Mouse (Mus musculus) limb, embryonic 14.5 days (tissue): Measurements from ENCODE around the gene Hoxb9. TPM values are rescaled to one million over a fixed set of nuclear protein-coding genes. Genes with fewer than 3 reads are reported as not detected.
A peak's percentile ranks its signal among the peaks of the same experiment; 100 is the strongest.

Experiments
- ATAC-seq: fragments of 200-750 bp; cut with Nextera tagmentation; 2 replicates; pipeline ENCODE4 v1.8.0; 2017; ENCODE audit warnings: low read depth, moderate number of reproducible peaks, moderate TSS enrichment; ENCODE audit not compliant: low FRiP score
- DNase-seq: peaks from one replicate; pipeline ENCODE4 v3.0.0-alpha.2; 2015; ENCODE audit warnings: low spot score
- H3K27ac ChIP-seq: fragments of 300-500 bp; sonication (generic); replicated peaks from 2 replicates; pipeline ENCODE4 v1.5.1; 2014; ENCODE audit warnings: low read depth, mild to moderate bottlenecking, low read length, moderate library complexity, mixed read lengths
- H3K27me3 ChIP-seq: fragments of 300-500 bp; sonication (generic); 2 replicates; pipeline ENCODE4 v1.6.1; 2014; ENCODE audit warnings: low read length, mixed read lengths; ENCODE audit not compliant: control insufficient read depth, insufficient read depth
- H3K36me3 ChIP-seq: fragments of 300-500 bp; sonication (generic); 2 replicates; pipeline ENCODE4 v1.6.1; 2014; ENCODE audit warnings: mild to moderate bottlenecking, low read length, moderate library complexity, mixed read lengths; ENCODE audit not compliant: control insufficient read depth, insufficient read depth
- H3K4me1 ChIP-seq: fragments of 300-500 bp; sonication (generic); 2 replicates; pipeline ENCODE4 v1.6.1; 2014; ENCODE audit warnings: antibody characterized with exemption, low read length, mixed read lengths; ENCODE audit not compliant: control insufficient read depth, insufficient read depth
- H3K4me2 ChIP-seq: fragments of 300-500 bp; sonication (generic); replicated peaks from 2 replicates; pipeline ENCODE4 v1.6.1; 2014; ENCODE audit warnings: low read depth, mild to moderate bottlenecking, low read length, moderate library complexity; ENCODE audit not compliant: severe bottlenecking
- H3K4me3 ChIP-seq: fragments of 300-500 bp; sonication (generic); replicated peaks from 2 replicates; pipeline ENCODE4 v1.5.1; 2014; ENCODE audit warnings: low read length
- H3K9ac ChIP-seq: fragments of 300-500 bp; sonication (generic); 2 replicates; pipeline ENCODE4 v1.6.1; 2014; ENCODE audit warnings: mild to moderate bottlenecking, low read depth, low read length, moderate library complexity; ENCODE audit not compliant: severe bottlenecking
- H3K9me3 ChIP-seq: fragments of 300-500 bp; sonication (generic); 2 replicates; pipeline ENCODE4 v1.6.1; 2016; ENCODE audit warnings: low read length; ENCODE audit not compliant: control insufficient read depth
- POLR2A ChIP-seq: fragments of 200-500 bp; IDR thresholded peaks from 2 replicates; pipeline ENCODE4 v1.8.0; 2012; ENCODE audit warnings: inconsistent platforms, mild to moderate bottlenecking, moderate library complexity, borderline replicate concordance; ENCODE audit not compliant: insufficient read depth, insufficient read length; ENCODE audit errors: extremely low read depth
- WGBS: fragments of 180-500 bp; shearing (Covaris S2); extraction: QIAGEN DNeasy Blood & Tissue Kit; methylation state at CpG from one replicate; pipeline ENCODE4 v1.1.7; 2014; 5-methylcytosine and 5-hydroxymethylcytosine counted together
- polyA plus RNA-seq, 2 experiments: library from polyadenylated mRNA; depleted of rRNA in 1 of 2; stranded (reverse) in 1 of 2; unstranded in 1 of 2; fragments of >200 nt; fragmentation: Nextera tagmentation in 1 of 2; extraction: Ambion mirVana in 1 of 2; gene quantifications; 2 replicates each; pipeline versions ENCODE4 v1.2.1 to v1.2.3; 2012 to 2014

The Hoxb9 gene
- polyA plus RNA-seq, 2 experiments: 1.2 to 4.4 TPM

DNA sequence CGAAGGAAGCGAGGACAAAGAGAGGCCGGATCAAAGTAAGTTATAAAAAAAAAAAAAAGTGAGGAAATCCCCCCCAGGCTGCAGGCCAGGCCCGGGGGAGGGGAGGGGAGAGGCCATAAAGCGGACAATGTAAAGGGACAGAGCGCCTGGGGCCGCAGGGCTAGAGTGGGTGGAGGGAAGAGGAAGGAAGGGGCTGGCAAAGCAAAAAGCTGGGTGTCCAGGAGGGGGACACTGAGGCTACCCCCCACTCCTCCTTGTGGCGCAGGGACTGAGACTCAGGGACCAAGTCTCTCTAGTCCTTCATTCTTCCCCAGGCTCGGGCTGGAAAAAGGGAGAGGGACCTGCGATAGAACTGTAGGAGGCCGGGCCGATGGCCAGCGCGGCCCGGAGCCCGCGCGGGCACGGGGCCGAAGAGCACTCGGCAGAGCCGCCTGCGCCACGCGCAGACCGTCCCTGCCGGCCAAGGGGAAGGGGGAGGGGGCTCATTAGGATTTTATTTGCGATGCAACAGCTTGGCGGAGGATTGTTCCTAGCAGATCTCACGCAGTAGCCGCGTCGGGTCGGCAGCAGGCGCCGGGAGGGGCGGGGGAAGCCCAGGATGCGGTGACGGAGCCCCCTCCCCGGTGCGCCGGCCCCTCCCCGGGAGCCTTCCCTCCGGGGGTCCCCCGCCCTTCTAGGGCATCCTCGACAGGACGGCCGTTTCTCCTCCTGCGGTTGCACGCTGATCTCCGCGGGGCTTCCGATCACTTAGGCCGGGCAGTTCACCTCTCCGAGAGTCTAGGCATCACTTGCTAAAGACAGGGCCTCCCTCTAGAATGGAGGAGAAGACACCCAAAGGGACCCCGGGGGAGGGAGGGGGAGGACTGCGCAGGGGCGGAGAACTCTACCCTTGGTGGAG lies 1.0 kb downstream of the Hoxb9 start:
- no peak for TF ChIP-seq POLR2A
- no peak for DNase-seq
- no peak overlapping the region for H3K9ac ChIP-seq
- peak overlapping the region; percentile 31; the same call in 1 of the 2 replicates for H3K4me2 ChIP-seq
- H3K9me3 ChIP-seq: no peaks in the 10 kb centered on the region
- peak overlapping the region; percentile 28 for H3K4me3 ChIP-seq
- no peaks in the 10 kb centered on the region for H3K4me1 ChIP-seq
- ATAC-seq: 0 out of 2 replicates have a peak, but pooled peaks have one; percentile 24
- no peaks in the 10 kb centered on the region for H3K36me3 ChIP-seq
- H3K27ac ChIP-seq: no peak overlapping the region
- 1% methylated on average over 36 of the region's 58 CpGs for WGBS
- peaks cover 98% of the 10 kb centered on the region for H3K27me3 ChIP-seq

DNA sequence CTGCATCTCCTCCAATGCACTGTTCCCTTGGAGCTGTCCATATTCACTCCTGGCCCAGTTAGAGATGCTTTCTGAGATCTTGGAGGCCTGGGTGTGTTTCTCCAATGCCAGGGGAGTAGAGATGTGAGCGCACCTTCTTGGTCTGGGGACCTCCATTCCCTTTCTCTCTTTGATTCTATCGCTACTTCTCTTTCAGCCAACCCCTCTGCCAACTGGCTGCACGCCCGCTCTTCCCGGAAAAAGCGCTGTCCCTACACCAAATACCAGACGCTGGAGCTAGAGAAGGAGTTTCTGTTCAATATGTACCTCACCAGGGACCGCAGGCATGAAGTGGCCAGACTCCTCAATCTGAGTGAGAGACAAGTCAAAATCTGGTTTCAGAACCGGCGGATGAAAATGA lies 3.2 kb downstream of the Hoxb9 start:
- no peaks in the 10 kb centered on the region for H3K36me3 ChIP-seq
- no peaks in the 10 kb centered on the region for H3K4me1 ChIP-seq
- TF ChIP-seq POLR2A: no peak
- ATAC-seq (no peak), DNase-seq (no peak)
- H3K27me3 ChIP-seq: peaks cover 100% of the 10 kb centered on the region
- no peak overlapping the region for H3K4me2 ChIP-seq
- no peaks in the 10 kb centered on the region for H3K9me3 ChIP-seq
- no peak overlapping the region for H3K9ac ChIP-seq
- WGBS: 22% methylated on average over 10 of the region's 10 CpGs
- no peak overlapping the region for H3K27ac ChIP-seq
- H3K4me3 ChIP-seq: no peak overlapping the region

DNA sequence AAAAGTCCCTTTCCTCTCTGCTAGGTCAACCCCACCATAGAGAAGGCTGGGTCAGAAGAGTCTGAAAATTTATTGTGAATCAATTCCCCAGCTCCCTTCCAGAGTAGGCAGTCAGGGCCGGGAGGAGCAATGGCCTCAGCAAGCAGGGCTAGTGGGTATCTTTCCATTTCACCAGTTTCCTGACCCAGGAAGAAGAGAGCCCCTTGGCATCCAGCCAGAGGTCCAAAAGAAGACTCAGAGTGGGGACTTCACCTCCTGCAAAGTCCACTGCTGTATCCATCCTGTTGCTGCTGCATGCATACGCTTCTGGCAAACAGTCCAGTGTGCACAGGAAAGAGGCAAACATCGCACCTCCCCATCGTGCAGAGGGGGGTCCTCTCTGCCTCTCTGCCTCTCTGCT lies 4.6 kb downstream of the Hoxb9 start:
- Histone ChIP-seq H3K27ac (no peak overlapping the region), H3K9ac (no peak overlapping the region), H3K36me3 (no peaks in the 10 kb centered on the region), H3K4me2 (no peak overlapping the region), H3K4me3 (no peak overlapping the region), H3K4me1 (no peaks in the 10 kb centered on the region), H3K27me3 (peaks cover 100% of the 10 kb centered on the region), H3K9me3 (no peaks in the 10 kb centered on the region)
- TF ChIP-seq POLR2A: no peak
- no peak for ATAC-seq
- DNase-seq: no peak
- 17% methylated on average over 4 of the region's 4 CpGs for WGBS

DNA sequence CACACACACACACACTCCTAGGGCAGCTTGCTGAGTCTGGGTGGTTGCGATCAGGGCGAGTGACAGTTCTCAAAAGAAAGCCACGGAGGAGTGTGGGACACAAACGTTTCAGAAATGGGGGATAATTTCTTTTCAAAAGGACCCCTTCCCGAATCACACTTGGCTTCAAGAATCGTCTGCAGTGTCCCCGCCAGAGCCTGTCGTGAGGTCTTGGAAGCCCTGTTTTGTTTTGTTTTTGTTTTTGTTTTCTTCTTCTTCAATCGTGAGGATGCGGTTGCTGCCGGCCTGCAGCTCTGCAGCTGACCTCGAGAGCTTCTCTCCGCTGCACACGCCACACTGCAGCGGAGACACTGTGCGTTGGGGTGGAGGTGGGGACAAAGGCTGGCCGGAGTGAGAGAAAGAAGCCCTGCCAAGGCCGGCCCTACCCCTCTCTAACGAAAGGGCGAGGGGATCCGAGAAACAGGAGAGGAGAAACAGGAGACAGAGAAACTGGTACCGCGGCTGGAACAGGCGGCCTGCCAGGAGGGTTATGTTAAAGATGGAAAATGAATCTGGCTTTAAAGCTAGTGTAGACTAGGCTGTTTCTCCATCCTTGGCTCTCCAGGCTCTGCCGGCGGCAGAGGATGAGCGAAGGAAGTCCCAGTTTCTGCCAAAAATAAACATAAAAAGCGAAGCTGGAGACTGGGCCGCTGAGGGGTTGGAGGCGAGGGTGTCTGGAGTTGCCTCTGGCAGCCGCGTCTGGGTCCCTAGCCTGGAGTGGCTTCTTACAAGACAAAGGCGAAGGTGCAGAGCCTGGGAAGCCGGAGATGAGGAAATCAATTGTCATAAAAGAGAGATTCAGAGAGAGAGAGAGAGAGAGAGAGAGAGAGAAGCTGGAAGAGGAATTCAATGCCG lies 6.1 kb downstream of the Hoxb9 start:
- ATAC-seq (no peak), DNase-seq (no peak)
- no peak for TF ChIP-seq POLR2A
- H3K9me3 ChIP-seq: no peaks in the 10 kb centered on the region
- H3K27ac ChIP-seq: no peak overlapping the region
- no peaks in the 10 kb centered on the region for H3K36me3 ChIP-seq
- no peaks in the 10 kb centered on the region for H3K4me1 ChIP-seq
- WGBS: under 1% methylated on average over 35 of the region's 35 CpGs
- H3K4me2 ChIP-seq: no peak overlapping the region
- H3K9ac ChIP-seq: no peak overlapping the region
- peaks cover 99% of the 10 kb centered on the region for H3K27me3 ChIP-seq
- no peak overlapping the region for H3K4me3 ChIP-seq

DNA sequence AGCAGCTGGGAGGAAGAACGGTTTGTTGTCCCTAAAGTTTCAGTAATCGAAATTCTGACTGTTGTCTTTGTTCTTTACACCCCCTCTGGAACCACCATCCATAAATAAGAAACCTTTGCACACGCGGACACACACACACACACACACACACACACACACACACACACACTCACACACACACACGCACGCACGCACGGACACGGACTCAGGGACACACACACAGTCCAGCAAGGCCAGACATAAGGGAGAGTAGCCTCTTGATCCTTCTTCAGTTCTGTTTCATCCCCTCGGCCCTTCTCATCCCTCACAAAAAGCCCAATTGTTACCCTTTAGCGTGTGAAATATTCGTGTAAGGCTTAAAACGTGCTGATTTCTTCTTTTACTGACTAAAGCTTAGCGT lies 7.1 kb downstream of the Hoxb9 start:
- DNase-seq (no peak), ATAC-seq (no peak)
- H3K27ac ChIP-seq: no peak overlapping the region
- no peak overlapping the region for H3K4me3 ChIP-seq
- H3K27me3 ChIP-seq: peaks cover 99% of the 10 kb centered on the region
- H3K4me1 ChIP-seq: no peaks in the 10 kb centered on the region
- H3K9ac ChIP-seq: no peak overlapping the region
- no peaks in the 10 kb centered on the region for H3K36me3 ChIP-seq
- no peak for TF ChIP-seq POLR2A
- H3K4me2 ChIP-seq: no peak overlapping the region
- H3K9me3 ChIP-seq: no peaks in the 10 kb centered on the region
- 4% methylated on average over 14 of the region's 14 CpGs for WGBS
